Mouse (Mus musculus) frontal cortex, postnatal 25 days (tissue): Measurements from ENCODE around the gene Mmp7.

Experiments
- DNase-seq, 2 experiments: peaks; one replicate each; pipeline ENCODE4 v3.0.0; 2022; ENCODE audit warnings: low spot score in 2 of 2

Gene Mmp7

GRCm38 (mm10) chr9:7744156-7744555, 52.3 kb downstream of the Mmp7 start:
- DNase-seq = no peak

DNA sequence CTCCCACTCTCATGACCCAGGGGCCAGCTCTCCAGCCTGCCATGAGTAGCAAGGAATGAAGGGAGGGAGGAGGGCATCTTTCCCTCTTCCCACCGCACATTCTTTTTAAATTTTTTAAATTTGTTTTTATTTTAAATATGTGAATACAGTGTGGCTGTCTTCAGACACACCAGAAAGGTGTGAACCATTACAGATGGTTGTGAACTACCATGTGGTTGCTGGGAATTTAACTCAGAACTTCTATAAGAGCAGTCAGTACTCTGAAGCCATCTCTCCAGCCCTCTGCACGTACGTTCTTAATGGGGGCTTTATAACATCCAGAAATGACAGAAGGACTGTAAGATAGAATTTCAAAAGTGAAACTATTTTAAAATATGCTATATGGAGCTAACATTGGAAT, 57.0 kb downstream of the Mmp7 start:
- DNase-seq = no peak
